Mouse (Mus musculus): ENCODE measurements at regions not wholly inside any gene's neighbourhood (a gene's known extent, or its start where the extent isn't known, plus 50 kb on each side); places are given as distances from the start of the nearest gene placed in this dataset.

DNA sequence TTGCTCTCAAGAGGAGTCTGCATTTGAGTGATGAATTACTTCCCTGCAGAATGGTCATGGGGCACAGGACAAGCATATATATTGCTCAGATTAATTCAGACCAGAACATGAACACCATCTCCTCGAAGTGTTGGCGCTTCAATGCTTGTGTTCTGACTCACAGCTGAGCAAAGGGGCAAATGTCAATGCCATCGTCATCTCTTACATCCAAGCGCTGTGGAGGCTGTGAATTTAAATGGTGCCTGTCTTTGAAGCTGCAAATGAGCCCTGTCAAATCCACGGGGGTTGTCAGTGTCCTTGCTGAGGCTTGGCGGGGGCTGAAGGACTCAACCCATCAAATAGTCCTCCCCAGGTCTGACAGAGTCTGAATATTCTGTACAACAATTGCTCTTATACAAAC lies 261.2 kb downstream of the Rngtt start:
- TF ChIP-seq CTCF (IDR thresholded peaks at IDR 0.05; ENCODE audit: extremely low read depth, insufficient read depth, insufficient read length, insufficient replicate concordance) (no peak), POLR2A (IDR thresholded peaks at IDR 0.05; ENCODE audit: low read depth, low read length) (no peak)
- DNase-seq (ENCODE audit: low read depth in 1 of 2, low spot score in 2 of 2): no peak
- Histone ChIP-seq H3K27me3 (ENCODE audit: control insufficient read depth, insufficient read depth, low read length) (no peaks in the 10 kb centered on the region), H3K36me3 (ENCODE audit: control insufficient read depth, insufficient read depth, low read length) (no peaks in the 10 kb centered on the region), H3K27ac (ENCODE audit: insufficient read depth, low read length) (no peak overlapping the region), H3K4me1 (ENCODE audit: control insufficient read depth, insufficient read depth, insufficient read length) (no peaks in the 10 kb centered on the region), H3K4me3 (ENCODE audit: extremely low read depth, insufficient read depth, insufficient read length) (no peak overlapping the region)
- 82% methylated on average over 6 of the region's 6 CpGs for whole genome bisulfite sequencing

DNA sequence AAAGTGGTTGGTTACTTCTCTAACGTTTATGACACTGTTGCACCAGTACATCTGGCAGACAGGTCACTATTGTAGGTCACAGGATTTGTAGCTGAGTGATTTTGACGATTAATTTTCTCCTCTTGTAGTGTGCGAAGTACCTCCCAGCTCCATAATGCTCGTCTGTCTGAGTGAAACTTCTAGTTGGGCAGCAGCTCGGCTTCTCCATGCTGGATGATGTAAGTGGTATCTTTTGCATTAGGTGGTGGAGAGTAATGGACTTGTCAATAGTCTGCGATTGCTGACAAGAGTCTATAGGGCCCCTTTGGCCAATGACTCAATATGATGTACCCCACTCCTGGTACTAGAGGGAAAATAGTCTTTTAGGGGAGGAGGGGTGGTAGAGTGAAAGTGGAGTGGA lies 267.5 kb downstream of the Rngtt start:
- H3K27me3 ChIP-seq (ENCODE audit: control insufficient read depth, insufficient read depth, low read length): no peaks in the 10 kb centered on the region
- H3K36me3 ChIP-seq (ENCODE audit: control insufficient read depth, insufficient read depth, low read length): no peaks in the 10 kb centered on the region
- TF ChIP-seq CTCF (IDR thresholded peaks at IDR 0.05; ENCODE audit: extremely low read depth, insufficient read depth, insufficient read length, insufficient replicate concordance): no peak
- TF ChIP-seq POLR2A (IDR thresholded peaks at IDR 0.05; ENCODE audit: low read depth, low read length): no peak
- DNase-seq (ENCODE audit: low read depth in 1 of 2, low spot score in 2 of 2): no peak
- H3K4me1 ChIP-seq (ENCODE audit: control insufficient read depth, insufficient read depth, insufficient read length): no peaks in the 10 kb centered on the region
- H3K4me3 ChIP-seq (ENCODE audit: extremely low read depth, insufficient read depth, insufficient read length): no peak overlapping the region
- no peak overlapping the region for H3K27ac ChIP-seq (ENCODE audit: insufficient read depth, low read length)
- whole genome bisulfite sequencing: 89% methylated on average over 6 of the region's 6 CpGs

DNA sequence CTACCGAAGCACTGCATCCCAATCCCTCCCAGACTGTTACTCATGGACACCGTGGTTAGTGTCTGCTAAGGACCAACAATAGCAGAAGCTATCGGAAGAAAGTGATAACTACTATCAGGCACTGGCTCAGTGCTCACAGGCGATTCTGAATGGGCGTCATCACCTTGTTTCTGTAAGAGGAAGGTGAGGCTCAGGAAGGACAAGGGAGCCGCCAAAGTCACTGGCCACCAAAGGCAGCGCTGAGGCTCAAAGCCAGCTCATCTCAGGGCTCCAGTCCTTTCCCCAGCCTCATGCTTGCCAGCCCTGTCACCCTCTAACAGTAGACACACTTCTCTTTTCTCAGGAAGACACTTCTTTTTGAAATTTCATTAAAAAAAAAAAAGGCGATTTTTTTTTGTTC lies 270.4 kb downstream of the Rngtt start:
- Histone ChIP-seq H3K4me1 (ENCODE audit: control insufficient read depth, insufficient read depth, insufficient read length) (no peaks in the 10 kb centered on the region), H3K36me3 (ENCODE audit: control insufficient read depth, insufficient read depth, low read length) (no peaks in the 10 kb centered on the region), H3K27me3 (ENCODE audit: control insufficient read depth, insufficient read depth, low read length) (no peaks in the 10 kb centered on the region), H3K27ac (ENCODE audit: insufficient read depth, low read length) (no peak overlapping the region), H3K4me3 (ENCODE audit: extremely low read depth, insufficient read depth, insufficient read length) (no peak overlapping the region)
- WGBS: 69% methylated on average over 8 of the region's 8 CpGs
- DNase-seq (ENCODE audit: low read depth in 1 of 2, low spot score in 2 of 2): no peak
- TF ChIP-seq POLR2A (IDR thresholded peaks at IDR 0.05; ENCODE audit: low read depth, low read length): no peak
- TF ChIP-seq CTCF (IDR thresholded peaks at IDR 0.05; ENCODE audit: extremely low read depth, insufficient read depth, insufficient read length, insufficient replicate concordance): no peak

DNA sequence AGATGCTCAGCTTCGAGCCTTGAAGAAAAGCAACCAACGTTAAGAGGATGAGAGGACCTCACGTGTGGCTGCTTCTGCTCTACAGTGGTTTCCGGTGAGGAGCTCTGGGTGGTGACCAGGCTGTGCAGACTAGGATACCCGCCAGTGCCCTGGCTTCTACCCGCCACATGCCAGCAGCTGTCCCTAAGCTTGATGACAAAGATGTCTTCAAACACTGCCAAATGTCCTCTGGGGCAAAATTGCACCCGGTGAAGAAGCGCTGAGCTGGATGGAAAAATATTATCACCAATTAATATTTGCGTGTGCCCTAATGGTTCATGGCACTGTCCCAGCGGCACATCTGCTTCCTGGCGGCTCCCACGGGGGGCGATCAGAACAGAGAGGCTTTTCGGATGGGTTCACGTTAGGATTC lies 271.1 kb downstream of the Rngtt start:
- 61% methylated on average over 15 of the region's 15 CpGs for WGBS
- H3K27ac ChIP-seq (ENCODE audit: insufficient read depth, low read length): no peak overlapping the region
- DNase-seq (ENCODE audit: low read depth in 1 of 2, low spot score in 2 of 2): no peak

DNA sequence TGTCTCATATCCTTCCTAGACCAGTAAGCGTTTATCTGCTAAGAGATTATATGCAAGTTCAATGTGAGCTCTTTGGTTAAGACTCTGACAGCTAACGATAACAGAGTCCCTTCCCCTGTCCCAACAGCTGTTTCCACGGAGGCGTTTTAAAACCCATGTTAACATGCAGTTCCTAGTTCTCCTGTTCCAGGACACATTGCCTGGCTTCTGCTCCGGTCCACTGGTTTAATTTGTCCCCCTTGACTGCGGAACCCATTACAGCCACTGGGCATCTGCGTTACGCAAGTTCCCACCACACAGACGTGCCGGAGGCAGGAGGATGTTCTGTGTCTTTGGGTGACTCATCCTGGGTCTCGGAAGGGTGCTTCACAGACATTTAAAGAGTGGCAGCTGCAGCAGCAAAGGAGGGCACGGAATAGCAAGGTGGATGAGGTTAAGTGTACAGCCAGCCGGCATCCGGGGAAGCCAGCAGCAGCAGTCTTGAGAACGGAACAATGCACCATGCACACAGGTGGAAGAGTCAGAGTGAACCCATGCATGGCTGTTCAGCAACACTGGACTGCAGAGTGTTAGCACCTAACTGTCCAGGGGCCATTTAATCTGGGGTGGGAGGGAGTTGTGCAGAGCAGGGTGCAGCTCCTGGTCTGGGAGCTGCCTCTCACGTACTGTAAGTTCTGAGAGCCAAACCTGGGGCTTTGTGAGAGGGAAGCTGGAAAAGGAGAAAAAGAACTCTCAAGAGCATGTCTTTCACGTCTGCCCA lies 271.8 kb downstream of the Rngtt start:
- Histone ChIP-seq H3K27ac (ENCODE audit: insufficient read depth, low read length) (no peak overlapping the region), H3K36me3 (ENCODE audit: control insufficient read depth, insufficient read depth, low read length) (no peaks in the 10 kb centered on the region), H3K27me3 (ENCODE audit: control insufficient read depth, insufficient read depth, low read length) (no peaks in the 10 kb centered on the region), H3K4me1 (ENCODE audit: control insufficient read depth, insufficient read depth, insufficient read length) (no peaks in the 10 kb centered on the region), H3K4me3 (ENCODE audit: extremely low read depth, insufficient read depth, insufficient read length) (no peak overlapping the region)
- no peak for DNase-seq (ENCODE audit: low read depth in 1 of 2, low spot score in 2 of 2)
- TF ChIP-seq CTCF (IDR thresholded peaks at IDR 0.05; ENCODE audit: extremely low read depth, insufficient read depth, insufficient read length, insufficient replicate concordance): no peak
- TF ChIP-seq POLR2A (IDR thresholded peaks at IDR 0.05; ENCODE audit: low read depth, low read length): no peak
- 67% methylated on average over 17 of the region's 17 CpGs for WGBS

More for the DNA sequence above, 271.1 kb downstream of the Rngtt start:
- no peak overlapping the region for H3K4me3 ChIP-seq (ENCODE audit: extremely low read depth, insufficient read depth, insufficient read length)
- TF ChIP-seq POLR2A (IDR thresholded peaks at IDR 0.05; ENCODE audit: low read depth, low read length) (no peak), CTCF (IDR thresholded peaks at IDR 0.05; ENCODE audit: extremely low read depth, insufficient read depth, insufficient read length, insufficient replicate concordance) (no peak)
- no peaks in the 10 kb centered on the region for H3K4me1 ChIP-seq (ENCODE audit: control insufficient read depth, insufficient read depth, insufficient read length)
- no peaks in the 10 kb centered on the region for H3K27me3 ChIP-seq (ENCODE audit: control insufficient read depth, insufficient read depth, low read length)
- H3K36me3 ChIP-seq (ENCODE audit: control insufficient read depth, insufficient read depth, low read length): no peaks in the 10 kb centered on the region

DNA sequence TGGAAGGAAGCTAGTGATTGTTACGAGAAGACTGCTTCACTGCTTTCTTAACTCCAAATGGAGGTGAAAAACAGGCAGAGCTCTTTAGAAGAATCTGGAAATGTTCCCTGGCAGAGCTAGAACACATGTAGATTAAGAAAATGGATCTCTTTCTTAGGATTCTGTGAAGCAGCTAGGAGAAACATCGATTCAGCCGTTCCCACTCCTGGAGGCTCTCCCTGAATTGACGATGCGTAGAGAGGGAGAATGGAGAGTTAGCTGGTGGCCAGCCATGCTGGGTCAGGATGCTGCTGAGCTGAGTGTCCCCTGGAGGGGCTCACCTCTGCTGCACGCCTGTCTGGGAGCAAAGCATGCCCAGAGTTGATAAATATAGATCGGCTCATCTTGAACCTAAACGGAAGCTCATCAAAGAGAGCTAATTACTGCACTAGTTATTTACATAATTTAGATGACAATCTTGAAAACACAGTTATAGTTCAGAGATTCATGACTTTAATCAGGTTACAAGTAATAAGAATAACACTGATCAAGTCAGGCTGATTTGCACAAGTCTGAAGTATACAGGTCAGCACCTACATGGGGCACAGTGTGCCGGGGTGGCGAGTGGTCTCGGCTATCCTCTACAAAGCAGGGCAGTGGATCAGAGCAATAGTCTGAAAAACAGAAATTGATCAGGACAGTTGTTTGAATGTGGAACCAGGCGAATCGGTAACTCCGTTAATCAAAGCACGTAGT lies 273.0 kb downstream of the Rngtt start:
- TF ChIP-seq CTCF (IDR thresholded peaks at IDR 0.05; ENCODE audit: extremely low read depth, insufficient read depth, insufficient read length, insufficient replicate concordance): no peak
- no peak for TF ChIP-seq POLR2A (IDR thresholded peaks at IDR 0.05; ENCODE audit: low read depth, low read length)
- H3K4me1 ChIP-seq (ENCODE audit: control insufficient read depth, insufficient read depth, insufficient read length): no peaks in the 10 kb centered on the region
- H3K4me3 ChIP-seq (ENCODE audit: extremely low read depth, insufficient read depth, insufficient read length): no peak overlapping the region
- H3K27ac ChIP-seq (ENCODE audit: insufficient read depth, low read length): no peak overlapping the region
- H3K27me3 ChIP-seq (ENCODE audit: control insufficient read depth, insufficient read depth, low read length): no peaks in the 10 kb centered on the region
- no peaks in the 10 kb centered on the region for H3K36me3 ChIP-seq (ENCODE audit: control insufficient read depth, insufficient read depth, low read length)
- 92% methylated on average over 15 of the region's 15 CpGs for WGBS
- no peak for DNase-seq (ENCODE audit: low read depth in 1 of 2, low spot score in 2 of 2)

Measured in spleen, adult 2 months (tissue).